Mouse (Mus musculus): ENCODE results near the gene Aktip. TPM values are rescaled to one million over a fixed set of nuclear protein-coding genes. Genes with fewer than 3 reads are reported as not detected.

The Aktip gene
- 37.2 and 46.3 TPM in 2 replicates for polyA plus RNA-seq (2011; ENCODE audit: insufficient read length, low read depth, missing spikeins)

DNA sequence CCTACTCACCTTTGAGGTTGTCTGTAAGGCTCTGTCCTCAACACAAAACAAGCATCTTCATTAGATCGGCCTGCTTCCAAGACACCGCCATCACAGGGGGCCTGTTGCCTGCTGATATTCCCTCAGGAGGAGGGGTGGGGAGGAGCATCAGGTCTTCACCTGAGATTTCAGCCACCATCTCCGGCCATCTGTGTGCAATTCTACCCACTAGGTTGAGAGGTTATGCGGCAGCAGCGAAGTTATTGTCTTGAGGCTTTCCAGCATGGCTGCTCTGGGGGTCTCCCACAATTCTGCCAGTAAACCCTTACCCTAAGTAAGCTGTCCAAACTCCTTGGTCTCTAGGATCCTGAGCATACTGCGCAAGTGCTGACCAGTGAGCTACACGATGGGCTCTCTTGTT is at the start of gene Aktip:
Aktip (minus strand) TSS at position 101 of the 400 bp plus-strand sequence.
- no peak within 1 kb of the TSS for H3K27ac ChIP-seq (ENCODE audit: insufficient read depth, low read length)
- no peak within 1 kb of the TSS for H3K4me3 ChIP-seq (ENCODE audit: insufficient read depth, low read length)
- no peaks in the 10 kb centered on the region for H3K4me1 ChIP-seq (ENCODE audit: control insufficient read depth, insufficient read depth, low read length)
- TF ChIP-seq CTCF (IDR thresholded peaks at IDR 0.05; ENCODE audit: borderline replicate concordance, insufficient read depth, low read length) (no peak), POLR2A (IDR thresholded peaks at IDR 0.05; ENCODE audit: low read depth, low read length) (no peak)

DNA sequence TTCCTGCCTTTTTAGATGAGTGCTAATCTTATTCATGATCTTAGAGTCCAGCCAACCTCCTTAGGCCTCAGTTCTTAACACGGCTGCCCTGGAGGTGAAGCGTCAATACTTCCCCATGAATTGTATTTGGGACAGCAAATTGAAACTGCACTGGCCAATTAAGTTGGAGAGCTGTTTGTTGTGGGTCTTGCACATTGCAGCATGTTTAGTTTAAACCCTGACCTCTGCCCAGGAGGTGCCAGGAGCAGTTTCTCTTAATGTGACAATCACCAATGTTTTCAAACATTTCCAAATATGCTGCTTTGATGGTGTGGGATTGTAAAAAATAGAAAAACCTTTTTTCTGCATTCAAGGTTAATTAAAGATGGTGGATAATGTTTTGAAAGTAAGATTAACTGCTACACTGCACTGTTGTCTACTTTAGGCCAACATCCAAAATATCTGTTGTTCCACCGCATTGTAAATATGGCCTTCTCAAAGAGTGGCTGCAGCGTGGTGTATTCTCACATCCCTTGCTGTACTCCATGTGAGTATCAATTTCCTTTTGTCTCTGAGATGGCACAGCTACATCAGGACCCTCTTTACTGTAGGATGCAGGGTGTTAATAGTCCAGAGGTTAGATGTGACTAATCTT is 46.2 kb upstream of the Aktip start:
- TF ChIP-seq POLR2A (IDR thresholded peaks at IDR 0.05; ENCODE audit: low read depth, low read length): no peak
- no peak for TF ChIP-seq CTCF (IDR thresholded peaks at IDR 0.05; ENCODE audit: borderline replicate concordance, insufficient read depth, low read length)

DNA sequence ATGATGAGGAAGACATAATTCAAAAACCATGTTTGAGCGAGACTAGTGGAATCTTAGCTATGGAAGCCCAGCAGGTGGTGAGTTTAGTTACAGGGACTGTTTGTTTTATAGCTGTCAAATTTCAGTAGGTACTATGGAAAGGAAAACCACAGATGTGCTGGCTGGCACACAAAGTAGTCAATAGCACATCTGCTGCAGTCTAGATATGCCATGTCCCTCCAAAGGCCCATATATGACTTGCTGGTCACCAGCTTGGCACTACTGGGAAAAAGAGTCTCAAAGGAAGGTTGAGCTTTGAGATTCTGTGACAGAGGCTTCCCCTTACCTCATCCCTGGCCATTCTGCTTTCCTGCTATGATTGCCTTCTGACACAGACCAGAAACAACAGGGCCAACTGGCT is 42.9 kb upstream of the Aktip start:
- TF ChIP-seq POLR2A (IDR thresholded peaks at IDR 0.05; ENCODE audit: low read depth, low read length) (no peak), CTCF (IDR thresholded peaks at IDR 0.05; ENCODE audit: borderline replicate concordance, insufficient read depth, low read length) (no peak)
- no peaks in the 10 kb centered on the region; the same call in 1 of the 2 replicates for H3K4me1 ChIP-seq (ENCODE audit: control insufficient read depth, insufficient read depth, low read length)
- no peak overlapping the region for H3K27ac ChIP-seq (ENCODE audit: insufficient read depth, low read length)
- no peak overlapping the region for H3K4me3 ChIP-seq (ENCODE audit: insufficient read depth, low read length)

More for the DNA sequence above, 46.2 kb upstream of the Aktip start:
- no peak overlapping the region for H3K4me3 ChIP-seq (ENCODE audit: insufficient read depth, low read length)
- no peak overlapping the region for H3K27ac ChIP-seq (ENCODE audit: insufficient read depth, low read length)
- H3K4me1 ChIP-seq (ENCODE audit: control insufficient read depth, insufficient read depth, low read length): no peaks in the 10 kb centered on the region; the same call in 1 of the 2 replicates

DNA sequence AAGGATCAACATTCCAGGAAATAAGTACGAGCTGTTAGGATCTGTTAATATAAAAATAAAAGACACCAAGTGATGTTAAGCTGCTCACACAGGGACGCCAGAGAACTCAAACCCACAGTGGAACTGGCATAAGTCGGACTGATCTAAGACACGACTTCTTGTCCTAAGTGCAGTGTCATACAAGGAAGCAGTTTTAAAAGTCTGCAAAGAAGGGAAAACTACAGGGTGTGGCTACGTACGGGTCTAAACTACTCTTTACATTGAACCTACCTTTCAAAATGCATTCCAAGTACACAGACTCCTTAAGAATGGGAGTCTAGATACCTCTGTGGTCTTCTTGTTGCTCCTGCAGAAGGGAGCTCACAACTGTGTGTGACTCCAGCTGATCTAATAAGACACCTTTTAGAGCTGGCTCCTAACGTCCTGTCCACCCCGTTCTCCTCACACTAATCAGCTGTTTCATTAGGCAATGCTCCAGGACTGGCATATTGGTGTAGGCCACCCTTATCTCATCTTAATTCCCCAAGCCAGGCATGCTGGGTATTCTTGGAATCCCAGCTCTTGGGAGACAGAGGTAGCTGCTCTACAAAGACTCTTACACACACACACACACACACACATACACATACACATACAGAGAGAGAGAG is 42.2 kb upstream of the Aktip start:
- H3K4me3 ChIP-seq (ENCODE audit: insufficient read depth, low read length): no peak overlapping the region
- no peak overlapping the region for H3K27ac ChIP-seq (ENCODE audit: insufficient read depth, low read length)
- TF ChIP-seq POLR2A (IDR thresholded peaks at IDR 0.05; ENCODE audit: low read depth, low read length) (no peak), CTCF (IDR thresholded peaks at IDR 0.05; ENCODE audit: borderline replicate concordance, insufficient read depth, low read length) (no peak)
- no peaks in the 10 kb centered on the region; the same call in 1 of the 2 replicates for H3K4me1 ChIP-seq (ENCODE audit: control insufficient read depth, insufficient read depth, low read length)

DNA sequence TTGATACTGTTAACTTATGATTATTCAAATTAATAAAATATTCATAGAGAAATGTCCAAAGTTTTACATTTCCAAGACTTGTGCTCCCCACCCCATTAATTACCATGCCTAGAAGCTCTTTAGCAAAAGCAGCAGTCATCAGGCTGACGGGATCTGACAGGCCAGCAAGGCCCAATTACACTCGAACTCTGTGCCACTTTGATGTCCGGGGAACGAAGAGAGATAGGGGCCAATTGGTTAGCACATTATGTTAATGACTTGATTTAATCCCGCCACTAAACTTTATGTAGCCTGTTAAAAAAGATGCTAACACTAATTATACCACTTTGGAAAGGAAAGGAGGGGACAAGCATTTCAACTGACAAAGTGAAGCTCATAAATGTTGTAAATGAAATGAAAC is 41.6 kb upstream of the Aktip start:
- H3K27ac ChIP-seq (ENCODE audit: insufficient read depth, low read length): no peak overlapping the region
- H3K4me1 ChIP-seq (ENCODE audit: control insufficient read depth, insufficient read depth, low read length): no peaks in the 10 kb centered on the region; the same call in 1 of the 2 replicates
- TF ChIP-seq CTCF (IDR thresholded peaks at IDR 0.05; ENCODE audit: borderline replicate concordance, insufficient read depth, low read length) (no peak), POLR2A (IDR thresholded peaks at IDR 0.05; ENCODE audit: low read depth, low read length) (no peak)
- H3K4me3 ChIP-seq (ENCODE audit: insufficient read depth, low read length): no peak overlapping the region

DNA sequence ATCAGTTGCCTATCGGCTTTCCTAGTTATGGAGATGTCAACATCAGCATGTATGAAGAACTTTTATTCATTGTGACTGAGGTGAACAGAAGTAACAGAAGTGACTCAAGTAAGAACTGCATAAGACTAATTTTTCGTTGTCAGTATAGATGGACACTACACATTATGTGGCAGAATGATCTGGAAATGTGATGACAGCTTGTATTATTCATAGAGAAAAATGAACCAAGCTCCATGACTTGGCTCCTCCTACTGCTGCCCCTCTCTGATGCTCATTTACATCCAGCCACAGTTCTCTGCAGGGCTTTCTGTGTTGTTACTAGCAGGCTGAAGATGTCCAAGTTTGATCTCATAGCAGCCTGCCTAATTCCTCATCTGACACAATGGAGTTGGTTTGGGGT is 37.4 kb upstream of the Aktip start:
- H3K27ac ChIP-seq (ENCODE audit: insufficient read depth, low read length): no peak overlapping the region
- H3K4me3 ChIP-seq (ENCODE audit: insufficient read depth, low read length): no peak overlapping the region
- TF ChIP-seq POLR2A (IDR thresholded peaks at IDR 0.05; ENCODE audit: low read depth, low read length) (no peak), CTCF (IDR thresholded peaks at IDR 0.05; ENCODE audit: borderline replicate concordance, insufficient read depth, low read length) (no peak)
- H3K4me1 ChIP-seq (ENCODE audit: control insufficient read depth, insufficient read depth, low read length): no peaks in the 10 kb centered on the region; the same call in 1 of the 2 replicates

DNA sequence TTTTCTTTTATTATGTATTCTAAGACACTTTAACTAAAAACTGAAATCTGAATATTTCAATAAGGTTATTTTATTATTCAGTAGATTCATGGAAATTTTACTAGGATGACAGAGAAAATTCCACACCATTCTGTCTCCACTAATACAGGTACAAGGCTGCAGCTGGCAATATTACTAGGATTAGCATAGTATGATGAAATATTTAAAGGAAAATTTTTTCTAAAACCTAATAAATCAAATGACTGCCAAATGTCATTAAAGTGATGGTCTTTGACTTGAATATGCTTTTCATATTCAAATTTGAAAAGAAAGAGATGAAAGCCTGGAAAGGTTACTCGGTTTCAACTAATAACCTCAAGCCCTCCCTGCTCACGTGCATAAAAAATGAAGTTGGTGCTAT is 34.3 kb upstream of the Aktip start:
- TF ChIP-seq CTCF (IDR thresholded peaks at IDR 0.05; ENCODE audit: borderline replicate concordance, insufficient read depth, low read length): no peak
- no peak for TF ChIP-seq POLR2A (IDR thresholded peaks at IDR 0.05; ENCODE audit: low read depth, low read length)
- Histone ChIP-seq H3K27ac (ENCODE audit: insufficient read depth, low read length) (no peak overlapping the region), H3K4me3 (ENCODE audit: insufficient read depth, low read length) (no peak overlapping the region), H3K4me1 (ENCODE audit: control insufficient read depth, insufficient read depth, low read length) (no peaks in the 10 kb centered on the region)

DNA sequence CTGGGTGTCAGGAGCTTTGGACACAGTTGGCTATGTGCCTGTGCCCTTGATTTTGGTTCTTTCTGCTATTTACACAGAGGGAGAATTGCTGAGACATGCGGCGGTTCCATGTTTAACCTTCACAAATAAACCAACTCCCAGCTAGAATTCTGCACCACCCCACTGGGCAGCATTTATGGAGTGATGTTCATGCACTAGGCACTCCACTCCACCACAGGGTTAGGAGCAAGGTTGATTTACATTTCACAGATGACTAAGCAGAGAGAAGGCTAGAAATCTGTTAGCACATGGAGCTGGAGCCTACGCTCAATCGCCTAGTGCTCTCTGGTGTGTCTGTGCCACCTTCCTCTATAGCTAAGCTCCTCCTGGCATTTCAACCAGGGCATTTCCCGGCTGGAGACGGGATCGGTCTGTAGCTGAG is 27.7 kb upstream of the Aktip start:
- Histone ChIP-seq H3K4me1 (ENCODE audit: control insufficient read depth, insufficient read depth, low read length) (no peaks in the 10 kb centered on the region), H3K27ac (ENCODE audit: insufficient read depth, low read length) (no peak overlapping the region), H3K4me3 (ENCODE audit: insufficient read depth, low read length) (no peak overlapping the region)
- TF ChIP-seq POLR2A (IDR thresholded peaks at IDR 0.05; ENCODE audit: low read depth, low read length): no peak
- no peak for TF ChIP-seq CTCF (IDR thresholded peaks at IDR 0.05; ENCODE audit: borderline replicate concordance, insufficient read depth, low read length)

DNA sequence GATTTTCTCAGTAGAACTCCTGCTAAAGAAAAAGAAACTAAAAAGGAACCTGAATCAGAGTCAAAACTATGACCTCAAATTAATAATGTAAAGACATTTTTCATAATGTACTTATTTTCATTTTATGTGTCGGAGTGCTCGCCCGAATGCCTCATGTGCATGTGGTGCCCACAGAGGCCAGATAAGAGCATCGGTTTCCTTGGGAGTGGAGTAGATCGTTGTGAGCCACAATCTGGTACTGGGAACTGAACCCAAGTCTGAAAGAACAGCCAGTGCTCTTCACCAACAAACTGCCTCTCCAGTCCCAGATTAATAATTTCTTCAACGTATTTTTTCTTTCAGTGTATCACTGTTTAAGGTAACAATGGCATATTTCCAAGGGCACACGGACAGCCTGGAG is 24.5 kb upstream of the Aktip start:
- no peak overlapping the region for H3K27ac ChIP-seq (ENCODE audit: insufficient read depth, low read length)
- TF ChIP-seq CTCF (IDR thresholded peaks at IDR 0.05; ENCODE audit: borderline replicate concordance, insufficient read depth, low read length): no peak
- TF ChIP-seq POLR2A (IDR thresholded peaks at IDR 0.05; ENCODE audit: low read depth, low read length): no peak
- H3K4me3 ChIP-seq (ENCODE audit: insufficient read depth, low read length): no peak overlapping the region
- H3K4me1 ChIP-seq (ENCODE audit: control insufficient read depth, insufficient read depth, low read length): no peaks in the 10 kb centered on the region

DNA sequence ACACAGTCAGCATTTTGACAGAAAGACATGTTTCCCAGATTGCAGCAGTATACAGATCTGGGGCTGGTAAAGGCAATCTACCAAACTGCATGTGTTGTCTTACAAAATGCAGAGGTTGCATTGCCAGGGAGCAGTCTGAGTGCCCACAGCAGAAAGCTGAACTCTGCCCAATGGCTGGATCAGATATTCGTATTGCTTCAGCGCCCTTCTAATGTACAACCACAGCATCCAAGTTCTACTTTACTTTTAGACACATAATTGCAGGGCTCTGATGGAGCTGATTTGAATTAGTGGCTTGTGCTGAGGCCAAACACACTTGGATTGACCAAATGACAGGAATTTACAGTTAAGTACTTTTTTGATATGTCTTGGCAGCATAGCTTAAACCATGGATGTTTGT is 22.1 kb upstream of the Aktip start:
- Histone ChIP-seq H3K4me3 (ENCODE audit: insufficient read depth, low read length) (no peak overlapping the region), H3K4me1 (ENCODE audit: control insufficient read depth, insufficient read depth, low read length) (no peaks in the 10 kb centered on the region), H3K27ac (ENCODE audit: insufficient read depth, low read length) (no peak overlapping the region)
- TF ChIP-seq CTCF (IDR thresholded peaks at IDR 0.05; ENCODE audit: borderline replicate concordance, insufficient read depth, low read length) (no peak), POLR2A (IDR thresholded peaks at IDR 0.05; ENCODE audit: low read depth, low read length) (no peak)
